Mouse (Mus musculus): ENCODE data around the gene Psmb8. TPM values are rescaled to one million over a fixed set of nuclear protein-coding genes. Genes with fewer than 3 reads are reported as not detected.
"Not testable (repeated sequence)": the region's sequence is repeated elsewhere in the genome, so short reads cannot be mapped to it uniquely, and the experiment has no call there.

Psmb8 gene
- polyA plus RNA-seq, 1 experiment from 2014 or later: 0.74 TPM

DNA sequence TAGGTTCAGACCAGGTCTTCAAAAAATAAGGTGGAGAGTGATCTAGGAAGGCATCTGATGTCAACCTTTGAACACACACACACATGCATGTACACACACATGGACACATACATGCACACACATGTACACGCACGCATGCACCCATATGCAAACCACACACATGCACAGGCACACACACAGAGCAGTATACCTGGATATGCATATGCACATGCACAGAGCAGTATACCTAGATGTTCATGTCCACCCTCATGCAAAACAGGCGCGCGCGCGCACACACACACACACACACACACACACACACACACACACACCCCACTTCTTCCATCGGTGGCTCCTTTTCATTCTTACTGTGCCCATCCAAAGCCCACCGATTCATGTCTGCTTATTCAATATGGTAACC lies 10.3 kb downstream of the Psmb8 start:
- WGBS: 97% methylated on average over 9 of the region's 9 CpGs
- H3K27me3 ChIP-seq (ENCODE audit: low read depth, poor library complexity, severe bottlenecking): peaks cover 95% of the 10 kb centered on the region
- no peak overlapping the region for H3K4me3 ChIP-seq
- H3K27ac ChIP-seq: no peak overlapping the region
- DNase-seq (ENCODE audit: low spot score): no peak
- H3K4me1 ChIP-seq: peaks cover 18% of the 10 kb centered on the region
- H3K9me3 ChIP-seq (replicated peaks): 0 out of 2 replicates have a peak, but pooled peaks cover 3% of the 10 kb centered on the region
- no peaks in the 10 kb centered on the region for H3K36me3 ChIP-seq

DNA sequence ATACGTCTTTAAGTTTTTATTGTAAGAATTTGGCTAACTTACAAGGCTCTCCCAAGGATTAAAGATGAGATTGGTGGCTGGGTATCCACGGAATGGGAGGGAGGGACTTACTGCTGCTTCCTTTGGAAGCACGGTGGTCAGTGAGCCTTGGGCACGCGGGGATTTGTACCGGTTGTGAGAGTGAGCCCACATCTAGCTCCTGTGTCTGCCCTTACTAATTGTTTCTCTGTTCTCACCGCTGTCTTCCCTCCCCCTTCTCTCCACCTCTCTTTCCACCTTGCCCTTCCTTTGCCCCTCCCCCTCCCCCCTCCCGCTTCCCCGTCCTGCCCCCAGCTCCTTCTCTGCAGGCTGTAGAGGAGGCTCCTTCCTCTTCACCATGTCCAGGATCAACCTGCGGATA lies 10.9 kb downstream of the Psmb8 start:
- Histone ChIP-seq H3K4me1 (peaks cover 18% of the 10 kb centered on the region), H3K36me3 (no peaks in the 10 kb centered on the region), H3K27me3 (ENCODE audit: low read depth, poor library complexity, severe bottlenecking) (peaks cover 95% of the 10 kb centered on the region), H3K4me3 (no peak overlapping the region), H3K9me3 (replicated peaks) (0 out of 2 replicates have a peak, but pooled peaks cover 3% of the 10 kb centered on the region), H3K27ac (no peak overlapping the region)
- 21% methylated on average over 9 of the region's 10 CpGs for WGBS
- no peak for DNase-seq (ENCODE audit: low spot score)

DNA sequence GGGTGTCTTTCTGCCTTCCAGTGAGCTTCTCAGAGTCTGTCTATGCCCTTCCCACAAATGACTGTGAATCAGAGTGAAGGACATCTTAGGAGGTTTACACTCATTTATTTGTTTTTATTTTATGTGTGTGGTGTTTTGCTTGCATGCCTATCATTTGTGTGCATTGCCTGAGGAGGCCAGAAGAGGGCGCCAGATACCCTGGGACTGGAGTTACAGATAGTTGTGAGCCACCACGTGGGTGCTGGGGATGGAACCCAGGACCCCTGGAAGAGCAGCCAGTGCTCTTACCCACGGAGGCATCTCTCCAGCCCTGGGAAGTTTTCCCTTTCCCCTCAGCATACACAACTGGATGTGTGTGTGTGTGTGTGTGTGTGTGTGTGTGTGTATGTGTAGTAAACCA lies 12.2 kb downstream of the Psmb8 start:
- 34% methylated on average over 3 of the region's 3 CpGs for WGBS

DNA sequence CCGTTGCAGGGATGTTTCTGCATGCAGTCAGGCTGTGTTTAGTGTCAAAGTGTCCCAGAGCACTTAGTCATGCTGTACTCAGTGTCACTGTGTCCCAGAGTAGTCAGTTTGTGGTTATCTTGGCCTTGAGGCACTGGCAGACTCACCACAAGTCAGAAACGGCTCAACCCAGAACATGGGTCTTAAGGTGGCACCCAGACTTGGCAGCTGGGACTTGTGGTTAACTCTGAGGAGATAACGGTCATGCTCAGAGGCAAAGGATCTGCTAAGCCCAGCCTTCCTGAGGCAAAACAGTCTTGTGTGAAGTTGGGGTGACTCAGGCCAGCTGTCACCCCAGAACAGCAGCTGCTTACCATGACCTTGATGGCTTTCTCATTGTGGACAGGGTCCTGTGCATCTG lies 13.1 kb downstream of the Psmb8 start:
- H3K27me3 ChIP-seq (ENCODE audit: low read depth, poor library complexity, severe bottlenecking): peaks cover 97% of the 10 kb centered on the region
- H3K4me3 ChIP-seq: no peak overlapping the region
- 76% methylated on average over 3 of the region's 3 CpGs for WGBS
- H3K36me3 ChIP-seq: no peaks in the 10 kb centered on the region
- no peak overlapping the region for H3K27ac ChIP-seq
- 0 out of 2 replicates have a peak, but pooled peaks cover 3% of the 10 kb centered on the region for H3K9me3 ChIP-seq (replicated peaks)
- peaks cover 10% of the 10 kb centered on the region; the same call in 1 of the 2 replicates for H3K4me1 ChIP-seq
- no peak for DNase-seq (ENCODE audit: low spot score)

More for the DNA sequence above, 12.2 kb downstream of the Psmb8 start:
- no peak for DNase-seq (ENCODE audit: low spot score)
- Histone ChIP-seq H3K4me3 (no peak overlapping the region), H3K9me3 (replicated peaks) (0 out of 2 replicates have a peak, but pooled peaks cover 3% of the 10 kb centered on the region), H3K27ac (no peak overlapping the region), H3K4me1 (peaks cover 19% of the 10 kb centered on the region), H3K36me3 (no peaks in the 10 kb centered on the region), H3K27me3 (ENCODE audit: low read depth, poor library complexity, severe bottlenecking) (peaks cover 97% of the 10 kb centered on the region)

DNA sequence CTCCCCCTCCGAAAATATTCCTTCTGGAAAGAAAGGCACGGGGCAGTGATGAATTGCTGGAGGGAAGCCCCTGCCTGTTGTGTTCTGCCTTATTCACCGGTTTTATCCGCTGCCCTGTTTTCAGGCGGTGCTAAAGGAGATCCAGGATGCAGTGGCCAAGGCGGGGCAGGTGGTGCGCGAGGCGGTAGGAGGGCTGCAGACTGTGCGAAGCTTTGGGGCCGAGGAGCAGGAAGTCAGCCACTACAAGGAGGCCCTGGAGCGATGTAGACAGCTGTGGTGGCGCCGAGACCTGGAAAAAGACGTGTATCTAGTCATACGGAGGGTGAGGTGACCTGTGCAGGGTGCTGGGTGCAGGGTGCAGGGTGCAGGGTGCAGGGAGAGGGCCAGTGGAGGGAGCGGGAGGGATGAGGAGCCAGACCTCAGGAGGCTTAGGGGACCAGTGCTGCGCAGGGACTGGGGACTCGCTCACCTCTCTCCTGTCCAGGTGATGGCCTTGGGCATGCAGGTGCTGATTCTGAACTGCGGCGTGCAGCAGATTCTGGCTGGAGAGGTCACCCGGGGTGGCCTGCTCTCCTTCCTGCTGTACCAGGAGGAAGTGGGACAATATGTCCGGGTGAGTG lies 14.3 kb downstream of the Psmb8 start:
- 19% methylated on average over 23 of the region's 23 CpGs for whole genome bisulfite sequencing
- no peak for DNase-seq (ENCODE audit: low spot score)
- Histone ChIP-seq H3K9me3 (replicated peaks) (0 out of 2 replicates have a peak, but pooled peaks cover 3% of the 10 kb centered on the region), H3K27me3 (ENCODE audit: low read depth, poor library complexity, severe bottlenecking) (peaks cover 88% of the 10 kb centered on the region), H3K4me1 (peaks cover 7% of the 10 kb centered on the region; the same call in 1 of the 2 replicates), H3K36me3 (no peaks in the 10 kb centered on the region), H3K4me3 (no peak overlapping the region), H3K27ac (no peak overlapping the region)

DNA sequence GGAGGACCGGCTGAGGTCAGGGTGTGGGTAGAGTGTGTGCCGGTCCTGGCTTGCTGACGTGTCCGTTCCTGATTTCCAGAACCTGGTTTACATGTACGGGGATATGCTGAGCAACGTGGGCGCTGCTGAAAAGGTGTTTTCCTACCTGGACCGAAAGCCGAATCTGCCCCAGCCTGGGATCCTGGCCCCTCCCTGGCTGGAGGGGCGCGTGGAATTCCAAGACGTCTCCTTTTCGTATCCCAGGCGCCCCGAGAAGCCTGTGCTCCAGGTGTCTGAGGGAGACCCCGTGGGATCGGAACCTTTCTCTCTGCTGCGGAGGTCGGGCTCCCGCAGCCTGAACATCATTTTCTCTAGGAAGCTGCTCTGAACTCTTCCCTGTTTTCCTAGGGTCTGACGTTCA lies 16.4 kb downstream of the Psmb8 start:
- no peak for DNase-seq (ENCODE audit: low spot score)
- peaks cover 71% of the 10 kb centered on the region for H3K27me3 ChIP-seq (ENCODE audit: low read depth, poor library complexity, severe bottlenecking)
- 0 out of 2 replicates have a peak, but pooled peaks cover 4% of the 10 kb centered on the region for H3K9me3 ChIP-seq (replicated peaks)
- H3K4me3 ChIP-seq: no peak overlapping the region
- no peaks in the 10 kb centered on the region for H3K36me3 ChIP-seq
- H3K4me1 ChIP-seq: peaks cover 7% of the 10 kb centered on the region; the same call in 1 of the 2 replicates
- 46% methylated on average over 21 of the region's 21 CpGs for WGBS
- H3K27ac ChIP-seq: no peak overlapping the region

DNA sequence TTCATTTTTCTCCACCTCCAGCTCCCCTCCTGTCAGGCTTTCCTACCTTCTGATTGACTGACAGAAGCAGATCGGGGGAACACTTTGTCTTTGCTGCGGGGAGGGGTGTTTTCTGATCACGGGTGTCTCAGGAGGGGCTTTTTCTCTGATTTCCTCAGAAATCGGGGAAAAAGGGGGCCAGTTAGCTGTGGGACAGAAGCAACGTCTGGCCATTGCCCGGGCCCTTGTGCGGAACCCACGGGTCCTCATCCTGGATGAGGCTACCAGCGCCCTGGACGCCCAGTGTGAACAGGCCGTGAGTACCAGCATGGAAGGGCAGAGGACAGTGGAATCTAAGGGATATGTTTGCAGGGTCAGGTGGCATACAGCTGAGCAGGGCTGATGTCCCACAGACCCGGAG lies 17.7 kb downstream of the Psmb8 start:
- no peaks in the 10 kb centered on the region for H3K36me3 ChIP-seq
- H3K27me3 ChIP-seq (ENCODE audit: low read depth, poor library complexity, severe bottlenecking): peaks cover 58% of the 10 kb centered on the region
- 85% methylated on average over 12 of the region's 12 CpGs for WGBS
- H3K27ac ChIP-seq: no peak overlapping the region
- no peak overlapping the region for H3K4me3 ChIP-seq
- peaks cover 7% of the 10 kb centered on the region; the same call in 1 of the 2 replicates for H3K4me1 ChIP-seq
- no peak for DNase-seq (ENCODE audit: low spot score)
- H3K9me3 ChIP-seq (replicated peaks): 0 out of 2 replicates have a peak, but pooled peaks cover 2% of the 10 kb centered on the region

DNA sequence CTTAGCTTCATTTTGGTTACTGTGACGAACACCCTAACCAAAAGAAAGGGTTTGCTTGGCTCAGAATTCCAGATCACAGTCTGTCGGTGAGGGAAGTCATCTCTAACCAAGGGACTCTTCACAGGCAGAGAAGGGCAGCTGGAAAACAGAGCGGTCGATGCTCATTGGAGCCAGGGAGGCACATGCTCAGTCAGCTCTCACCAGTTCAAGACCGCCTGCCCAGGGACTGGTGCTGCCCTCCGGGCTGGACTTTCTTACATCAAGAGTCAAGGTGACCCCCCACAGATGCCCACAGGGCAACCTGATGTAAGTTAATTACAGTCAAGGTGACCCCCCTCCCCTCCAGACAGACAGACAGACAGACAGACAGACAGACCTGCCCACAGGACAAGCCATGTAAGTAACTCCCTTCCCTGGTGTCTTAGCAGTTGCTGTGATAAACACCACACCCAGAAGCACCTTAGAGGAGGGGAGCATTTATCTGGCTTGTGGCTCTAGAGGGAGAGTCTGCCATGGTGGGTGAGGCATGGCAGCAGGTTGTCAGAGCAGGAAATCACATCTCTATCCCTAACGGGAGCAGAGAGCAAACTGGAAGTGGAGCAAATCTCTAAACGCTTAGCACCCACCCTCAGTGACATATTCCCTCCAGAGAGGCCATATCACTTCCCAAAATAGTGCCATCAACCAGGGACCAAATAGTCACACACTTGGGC lies 19.9 kb downstream of the Psmb8 start:
- Histone ChIP-seq H3K27ac (no peak overlapping the region), H3K36me3 (no peaks in the 10 kb centered on the region), H3K9me3 (replicated peaks) (0 out of 2 replicates have a peak, but pooled peaks cover 2% of the 10 kb centered on the region), H3K4me3 (no peak overlapping the region), H3K4me1 (0 out of 2 replicates have a peak, but pooled peaks cover 4% of the 10 kb centered on the region), H3K27me3 (ENCODE audit: low read depth, poor library complexity, severe bottlenecking) (peaks cover 36% of the 10 kb centered on the region)
- DNase-seq (ENCODE audit: low spot score): no peak
- WGBS: 91% methylated on average over 8 of the region's 8 CpGs

DNA sequence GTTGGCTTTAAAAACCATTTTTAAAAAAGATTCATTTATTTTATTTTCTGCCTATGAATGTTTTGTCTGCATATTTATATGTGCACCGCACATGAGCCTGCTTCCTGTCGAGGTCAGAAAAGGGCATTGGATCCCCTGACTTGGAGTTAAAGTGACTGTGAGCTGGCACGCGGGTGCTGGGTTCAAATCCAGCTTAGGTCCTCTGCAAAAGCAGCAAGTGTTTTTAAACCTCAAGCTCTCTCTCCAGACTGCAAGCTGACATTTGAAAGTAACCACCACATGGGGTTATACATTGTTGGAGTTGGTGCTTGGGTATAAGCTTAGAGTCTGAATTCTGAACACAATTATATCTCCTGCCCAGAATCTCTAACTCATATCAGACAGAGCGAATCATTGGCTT lies 20.5 kb downstream of the Psmb8 start:
- no peaks in the 10 kb centered on the region for H3K36me3 ChIP-seq
- H3K9me3 ChIP-seq (replicated peaks): 0 out of 2 replicates have a peak, but pooled peaks cover 2% of the 10 kb centered on the region
- DNase-seq (ENCODE audit: low spot score): no peak
- 0 out of 2 replicates have a peak, but pooled peaks cover 4% of the 10 kb centered on the region for H3K4me1 ChIP-seq
- 92% methylated on average over 5 of the region's 5 CpGs for WGBS
- no peak overlapping the region for H3K27ac ChIP-seq
- no peak overlapping the region for H3K4me3 ChIP-seq
- H3K27me3 ChIP-seq (ENCODE audit: low read depth, poor library complexity, severe bottlenecking): peaks cover 30% of the 10 kb centered on the region

DNA sequence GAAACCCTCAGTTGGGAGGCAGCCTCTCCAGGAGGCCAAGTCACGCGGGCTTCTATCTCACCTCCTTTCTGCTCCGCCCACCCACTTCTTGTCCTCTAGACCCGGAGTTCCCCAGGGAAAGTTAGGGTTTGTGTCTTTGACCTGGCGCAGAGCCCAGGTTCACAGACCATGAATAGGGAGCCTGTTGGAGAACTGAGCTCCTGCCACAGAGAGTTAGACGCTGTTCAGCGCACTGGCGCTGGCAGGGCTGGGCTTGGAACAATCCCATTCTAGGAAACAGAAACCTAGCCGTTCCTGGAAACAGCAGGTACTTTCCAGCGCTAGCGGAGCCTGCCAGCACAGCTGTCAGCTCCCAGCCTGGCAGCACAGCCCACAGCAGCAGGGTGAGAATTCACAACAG lies 21.2 kb downstream of the Psmb8 start:
- no peak for DNase-seq (ENCODE audit: low spot score)
- WGBS: 89% methylated on average over 11 of the region's 11 CpGs
- Histone ChIP-seq H3K9me3 (replicated peaks) (0 out of 2 replicates have a peak, but pooled peaks cover 2% of the 10 kb centered on the region), H3K4me1 (0 out of 2 replicates have a peak, but pooled peaks cover 4% of the 10 kb centered on the region), H3K4me3 (no peak overlapping the region), H3K27me3 (ENCODE audit: low read depth, poor library complexity, severe bottlenecking) (peaks cover 23% of the 10 kb centered on the region), H3K36me3 (no peaks in the 10 kb centered on the region), H3K27ac (no peak overlapping the region)

DNA sequence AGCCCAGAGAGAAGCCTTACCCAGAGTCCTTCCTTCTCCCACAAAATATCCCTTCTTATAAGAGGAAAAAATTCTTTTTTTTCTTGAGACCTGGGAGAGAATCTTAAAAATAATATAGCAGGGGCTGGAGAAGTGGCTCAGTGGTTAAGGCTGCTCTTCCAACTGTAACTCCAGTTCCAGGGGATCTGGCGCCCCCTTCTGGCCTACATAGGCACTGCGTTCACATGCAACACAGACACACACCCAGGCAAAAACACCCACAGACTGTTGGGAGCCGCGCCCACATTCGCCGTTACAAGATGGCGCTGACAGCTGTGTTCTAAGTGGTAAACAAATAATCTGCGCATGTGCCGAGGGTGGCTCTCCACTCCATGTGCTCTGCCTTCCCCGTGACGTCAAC lies 21.6 kb downstream of the Psmb8 start:
- H3K4me3 ChIP-seq; H3K4me1 ChIP-seq; H3K36me3 ChIP-seq; H3K9me3 ChIP-seq (replicated peaks); H3K27ac ChIP-seq; DNase-seq (ENCODE audit: low spot score): not testable (repeated sequence)
- WGBS: 89% methylated on average over 9 of the region's 11 CpGs
- peaks cover 19% of the 10 kb centered on the region for H3K27me3 ChIP-seq (ENCODE audit: low read depth, poor library complexity, severe bottlenecking)

DNA sequence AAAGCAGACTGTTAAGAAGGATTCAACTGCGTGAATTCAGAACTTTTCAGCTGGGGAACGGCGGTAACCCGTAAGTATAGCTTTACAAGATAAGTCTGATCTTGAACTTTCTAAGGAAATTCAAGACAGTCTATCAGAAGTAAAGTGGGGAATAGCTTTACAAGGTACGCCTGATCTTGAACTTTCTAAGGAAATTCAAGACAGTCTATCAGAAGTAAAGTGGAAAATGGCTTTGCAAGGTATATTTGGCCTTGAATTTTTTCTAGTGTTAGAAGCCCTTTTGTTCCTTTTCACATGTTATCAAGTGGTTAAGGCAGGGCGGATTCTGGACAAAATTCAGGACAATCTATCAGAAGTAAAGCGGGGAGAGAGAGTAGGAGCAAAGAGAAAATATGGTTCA lies 22.3 kb downstream of the Psmb8 start:
- not testable (repeated sequence) for H3K4me3 ChIP-seq; H3K27ac ChIP-seq; H3K4me1 ChIP-seq; DNase-seq (ENCODE audit: low spot score); H3K36me3 ChIP-seq; H3K9me3 ChIP-seq (replicated peaks)
- peaks cover 12% of the 10 kb centered on the region for H3K27me3 ChIP-seq (ENCODE audit: low read depth, poor library complexity, severe bottlenecking)
- 94% methylated on average over 4 of the region's 7 CpGs for WGBS

DNA sequence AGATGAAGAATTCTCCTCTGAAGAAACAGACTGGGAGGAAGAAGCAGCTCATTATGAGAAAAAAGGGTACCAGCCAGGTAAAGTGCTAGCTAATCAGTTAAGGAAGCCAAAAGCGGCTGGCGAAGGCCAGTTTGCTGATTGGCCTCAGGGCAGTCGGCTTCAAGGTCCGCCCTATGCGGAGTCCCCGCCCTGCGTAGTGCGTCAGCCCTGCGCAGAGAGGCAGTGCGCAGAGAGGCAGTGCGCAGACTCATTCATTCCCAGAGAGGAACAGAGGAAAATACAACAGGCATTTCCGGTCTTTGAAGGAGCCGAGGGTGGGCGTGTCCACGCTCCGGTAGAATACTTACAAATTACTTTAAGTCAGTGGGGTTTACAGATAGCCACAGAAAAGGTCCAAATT lies 22.9 kb downstream of the Psmb8 start:
- DNase-seq (ENCODE audit: low spot score); H3K27ac ChIP-seq; H3K4me3 ChIP-seq; H3K4me1 ChIP-seq; H3K9me3 ChIP-seq (replicated peaks); H3K27me3 ChIP-seq (ENCODE audit: low read depth, poor library complexity, severe bottlenecking); H3K36me3 ChIP-seq: not testable (repeated sequence)
- WGBS: 100% methylated on average over 7 of the region's 16 CpGs
